Mouse (Mus musculus): ENCODE measurements around the gene Psmd14.
A peak's percentile ranks its signal among the peaks of the same experiment; 100 is the strongest.

Gene Psmd14

GRCm38 (mm10) chr2:61711108-61712040, at the start of gene Psmd14:
Gene Psmd14, plus strand, starts transcription at chr2:61711694.
- peak; percentile 93 for DNase-seq

DNA sequence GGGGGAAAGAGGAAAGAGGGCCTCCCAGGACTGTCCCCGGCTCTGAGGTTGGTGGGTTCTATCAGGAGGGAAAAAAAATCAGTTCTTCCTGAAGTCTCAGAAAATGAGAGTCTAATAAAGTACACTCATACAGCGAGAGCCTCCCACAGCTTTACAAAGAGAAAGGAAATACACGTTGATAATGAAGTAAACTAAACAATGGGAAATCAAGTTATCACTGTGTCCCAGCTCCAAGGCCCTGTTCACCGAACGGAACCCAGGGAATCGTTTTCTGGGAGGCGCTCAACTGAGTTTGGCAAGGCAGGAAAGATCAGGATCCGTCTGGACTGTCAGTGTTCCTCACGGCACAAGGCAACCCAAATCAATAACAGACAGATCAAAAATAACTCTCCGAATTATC, 48.7 kb upstream of the Psmd14 start:
- DNase-seq = no peak

DNA sequence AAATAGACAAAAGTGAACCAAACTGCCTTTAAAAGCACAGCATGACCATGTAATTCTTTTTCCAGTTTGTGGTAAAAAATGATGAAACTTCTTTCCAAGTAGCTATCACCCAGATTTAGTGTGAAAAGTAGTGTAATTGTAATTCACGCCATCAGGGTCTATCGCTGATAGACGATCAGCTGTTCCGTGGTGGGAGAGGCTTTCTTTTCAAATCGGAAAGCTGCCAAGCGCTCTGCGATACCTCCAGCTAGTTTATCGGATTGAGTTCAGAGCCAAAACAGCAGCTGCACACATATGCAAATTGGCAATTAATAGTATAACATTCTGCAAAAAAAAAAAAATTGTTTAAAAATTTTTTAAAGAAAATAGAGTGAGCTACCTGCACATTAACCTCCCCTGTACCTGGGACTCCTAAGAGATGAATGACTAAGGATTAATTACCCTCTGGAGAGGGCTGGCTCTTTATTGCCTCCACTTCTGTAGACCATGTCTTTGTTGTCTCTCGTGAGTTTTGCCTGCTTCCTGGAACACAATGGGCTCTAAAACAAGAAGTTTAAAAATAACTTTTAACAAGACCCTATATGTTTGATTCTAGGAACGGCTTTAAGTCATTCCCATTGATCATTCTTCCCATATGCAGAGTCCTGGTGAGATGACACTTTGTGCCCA, 47.8 kb upstream of the Psmd14 start:
- DNase-seq = no peak

GRCm38 (mm10) chr2:61667420-61667819, 44.1 kb upstream of the Psmd14 start:
- DNase-seq = no peak

DNA sequence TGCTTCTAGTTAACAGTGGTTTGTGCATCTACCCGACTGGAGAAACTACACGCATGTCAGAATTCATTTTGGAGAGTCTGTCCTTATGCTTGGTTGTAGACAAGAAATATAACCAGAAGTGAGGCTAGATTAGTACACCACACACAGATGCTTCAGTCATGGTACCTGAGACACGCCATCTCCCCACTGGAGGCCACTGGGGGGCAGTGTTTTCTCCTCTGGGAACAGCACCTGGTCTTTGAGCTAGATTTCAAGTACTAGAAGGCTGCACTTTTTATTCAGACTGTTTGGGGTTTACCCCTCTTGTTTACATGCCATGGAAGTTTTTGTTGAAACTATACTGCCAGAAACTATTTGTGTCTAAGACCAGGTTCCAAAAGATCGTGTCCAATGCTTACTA, 43.2 kb upstream of the Psmd14 start:
- peak; percentile 51 for DNase-seq

GRCm38 (mm10) chr2:61674555-61674954, 36.9 kb upstream of the Psmd14 start:
- DNase-seq = no peak

DNA sequence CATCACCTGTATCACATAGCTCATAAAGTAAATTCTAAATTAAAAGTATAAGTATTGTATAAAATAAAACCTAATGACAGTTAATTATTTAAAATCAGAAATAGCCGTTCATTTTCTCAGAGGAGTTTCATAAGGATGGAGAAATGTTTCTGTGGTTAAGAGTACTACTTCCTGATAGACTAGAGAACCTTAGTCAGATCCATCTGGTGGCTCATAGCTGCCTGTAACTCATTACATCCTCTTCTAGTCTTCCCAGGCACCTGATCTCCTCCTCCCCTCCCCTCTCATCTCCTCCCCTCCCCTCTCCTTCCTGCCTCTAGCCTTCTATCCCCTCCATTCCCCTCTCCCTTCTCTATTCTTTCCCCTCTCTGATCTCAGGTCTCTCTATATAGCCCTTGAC, 29.9 kb upstream of the Psmd14 start:
- no peak for DNase-seq

GRCm38 (mm10) chr2:61686533-61686932, 25.0 kb upstream of the Psmd14 start:
- no peak for DNase-seq

GRCm38 (mm10) chr2:61689086-61689485, 22.4 kb upstream of the Psmd14 start:
- no peak for DNase-seq

- no peak for DNase-seq
These were observed 1.9 kb upstream of the Psmd14 start for GRCm38 (mm10) chr2:61709570-61709969.

- DNase-seq = no peak
These were observed 1.0 kb downstream of the Psmd14 start for GRCm38 (mm10) chr2:61712526-61712925.

GRCm38 (mm10) chr2:61722401-61722982, 11.0 kb downstream of the Psmd14 start:
- no peak for DNase-seq

DNA sequence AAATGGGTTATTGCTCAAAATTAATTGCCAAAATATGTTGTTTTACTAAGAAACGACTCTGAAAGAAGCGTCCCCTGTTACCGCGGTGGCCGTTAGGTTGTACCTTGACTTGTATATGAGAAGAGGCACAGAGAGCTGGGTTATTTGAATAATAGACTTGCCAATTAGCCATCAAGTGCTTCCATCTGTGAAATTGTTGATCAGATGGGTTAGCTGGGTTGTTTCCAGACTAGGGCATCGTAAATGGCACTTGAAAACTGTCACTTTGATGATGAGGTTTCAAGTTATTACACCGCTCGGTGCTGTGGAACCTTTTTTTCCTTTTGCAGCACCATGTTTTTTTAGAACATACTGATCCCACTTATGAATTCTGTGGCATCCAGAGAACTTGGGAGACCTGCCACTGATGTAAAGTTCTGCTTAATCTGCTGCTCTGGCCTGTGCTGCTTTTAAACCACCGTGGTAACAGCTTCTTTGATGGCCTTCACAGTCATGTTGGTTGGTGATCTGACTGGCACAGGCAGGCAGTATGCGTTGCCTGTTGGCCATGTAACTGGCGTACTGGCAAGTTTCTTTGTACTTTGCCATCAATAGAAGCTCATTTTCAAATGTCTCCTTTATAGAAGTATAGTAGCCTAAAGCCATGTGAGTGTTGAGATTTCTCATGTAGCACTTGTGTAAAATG, 21.4 kb downstream of the Psmd14 start:
- DNase-seq = no peak

DNA sequence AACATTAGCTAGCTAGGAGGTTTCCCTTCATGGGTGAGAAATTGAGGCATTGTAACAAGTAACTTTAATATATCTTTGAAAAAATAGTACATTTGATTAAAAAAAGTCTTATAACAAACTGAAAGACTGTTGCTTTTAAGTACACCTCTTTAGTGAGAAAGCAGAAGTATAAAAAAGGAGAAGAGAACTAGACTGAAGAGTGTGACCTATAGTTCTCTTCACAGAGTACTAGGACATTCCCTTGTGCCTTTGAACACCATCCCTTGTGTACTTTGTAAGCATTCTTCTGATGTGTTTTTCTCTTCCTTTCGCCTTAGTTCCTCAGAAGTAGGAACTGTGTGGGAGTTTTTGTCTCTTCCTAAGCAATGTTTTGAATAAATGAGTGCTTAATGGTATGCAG, 22.7 kb downstream of the Psmd14 start:
- no peak for DNase-seq

- DNase-seq = no peak
These were observed 34.6 kb downstream of the Psmd14 start for GRCm38 (mm10) chr2:61746051-61746450.

DNA sequence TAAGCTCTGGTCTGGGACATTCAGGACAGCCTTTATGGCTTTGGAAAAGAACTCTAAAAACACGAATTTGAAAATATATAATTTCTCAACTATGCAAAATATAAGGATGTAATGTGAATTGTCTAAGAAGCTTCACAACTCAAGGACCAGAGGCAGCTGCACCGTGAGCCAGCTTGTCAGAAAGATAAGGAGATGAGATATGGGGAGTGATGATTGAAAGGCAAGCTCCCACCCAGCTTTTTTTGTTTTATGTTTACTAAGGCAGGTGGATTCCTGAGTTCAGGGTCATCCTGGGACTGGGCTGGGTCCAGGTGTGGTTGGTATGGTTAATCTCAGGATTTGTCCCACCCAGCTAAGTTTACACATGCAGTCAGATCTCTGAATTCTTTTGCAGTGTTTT, 35.1 kb downstream of the Psmd14 start:
- no peak for DNase-seq

DNA sequence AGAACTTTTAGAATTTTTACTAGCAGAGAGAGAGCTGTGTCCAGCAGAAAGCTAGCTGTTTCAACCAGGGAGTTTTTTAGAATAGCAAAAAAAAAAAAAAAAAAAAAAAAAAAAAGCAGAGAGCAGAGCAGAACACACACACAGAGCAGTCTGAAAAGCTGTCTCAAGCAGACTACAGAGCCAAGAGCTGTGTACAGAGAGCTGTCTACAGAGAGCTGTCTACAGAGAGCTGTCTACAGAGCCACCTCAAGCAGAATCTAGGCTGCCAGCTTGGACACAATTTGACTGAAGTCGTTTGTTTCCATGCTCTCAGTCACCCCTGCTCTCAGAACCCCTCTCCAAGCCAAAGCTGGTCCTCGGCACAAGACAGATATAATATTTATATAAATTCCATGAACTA, 35.9 kb downstream of the Psmd14 start:
- DNase-seq = no peak

DNA sequence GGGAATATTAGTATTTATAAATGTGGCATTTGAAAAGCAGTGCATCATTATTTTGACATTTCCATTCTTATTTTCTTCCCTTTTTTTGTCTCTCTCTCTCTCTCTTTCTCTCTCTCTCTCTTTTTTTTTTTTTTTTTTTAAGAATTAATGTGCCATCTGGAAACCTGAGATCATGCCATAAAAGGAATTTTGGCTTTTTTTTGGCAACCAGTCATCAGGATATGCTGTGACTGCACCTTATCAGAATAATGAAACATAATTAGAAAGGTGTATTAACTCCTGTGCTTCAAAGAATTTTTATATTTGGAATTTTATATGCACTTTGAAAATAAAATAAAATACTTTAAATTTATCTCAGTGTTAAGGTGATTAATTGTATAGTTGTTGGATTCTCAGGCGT, 39.2 kb downstream of the Psmd14 start:
- DNase-seq = no peak

DNA sequence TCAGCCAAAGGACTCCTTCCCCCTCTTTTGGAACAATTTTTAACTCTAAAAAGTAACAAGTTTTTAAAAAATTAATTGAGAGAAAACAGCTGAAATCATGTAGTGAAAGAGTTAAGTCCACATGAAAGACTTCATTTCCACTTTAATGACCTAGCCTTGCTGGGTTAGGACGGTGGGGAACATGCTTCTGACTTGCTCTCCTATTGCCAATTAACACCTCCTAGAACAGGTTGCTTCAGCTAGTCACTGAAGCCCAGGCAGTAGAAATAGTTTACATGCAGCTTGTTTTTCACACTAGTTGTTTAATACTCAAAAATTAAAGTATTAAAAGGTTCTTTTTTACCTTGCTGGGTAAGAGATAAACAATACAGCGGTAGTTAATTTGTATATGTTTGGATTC, 39.8 kb downstream of the Psmd14 start:
- no peak for DNase-seq

- no peak for DNase-seq
These were observed 40.9 kb downstream of the Psmd14 start for GRCm38 (mm10) chr2:61752362-61752761.

GRCm38 (mm10) chr2:61754989-61755388, 43.5 kb downstream of the Psmd14 start:
- no peak for DNase-seq

DNA sequence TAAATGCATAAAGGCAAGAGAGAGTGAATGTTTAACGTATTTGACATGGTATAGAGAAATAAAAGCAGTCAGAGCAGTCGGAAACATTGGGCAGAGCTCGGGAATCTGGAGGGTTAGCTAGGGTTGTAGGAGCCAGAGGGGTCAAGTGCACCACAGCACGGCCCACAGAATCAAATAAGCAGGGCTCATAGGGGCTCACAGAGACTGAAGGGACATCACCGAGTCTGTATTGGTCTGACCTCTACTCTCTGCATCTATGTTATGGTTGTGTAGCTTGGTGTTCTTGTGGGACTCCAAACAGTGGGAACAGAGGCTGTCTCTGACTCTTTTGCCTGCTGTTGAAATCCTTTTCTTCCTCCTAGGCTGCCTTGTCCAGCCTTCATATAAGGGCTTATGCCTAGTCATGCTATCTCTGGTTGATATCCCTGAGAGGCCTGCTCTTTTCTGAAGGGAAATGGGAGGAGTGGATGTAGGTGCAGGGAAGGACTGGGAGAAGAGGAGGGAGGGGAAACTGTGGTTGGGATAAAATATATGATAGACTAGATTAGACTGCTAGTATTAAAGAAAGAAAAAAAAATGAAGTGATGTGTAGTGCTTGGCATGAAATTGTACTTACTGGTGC, 47.9 kb downstream of the Psmd14 start:
- DNase-seq = no peak

DNA sequence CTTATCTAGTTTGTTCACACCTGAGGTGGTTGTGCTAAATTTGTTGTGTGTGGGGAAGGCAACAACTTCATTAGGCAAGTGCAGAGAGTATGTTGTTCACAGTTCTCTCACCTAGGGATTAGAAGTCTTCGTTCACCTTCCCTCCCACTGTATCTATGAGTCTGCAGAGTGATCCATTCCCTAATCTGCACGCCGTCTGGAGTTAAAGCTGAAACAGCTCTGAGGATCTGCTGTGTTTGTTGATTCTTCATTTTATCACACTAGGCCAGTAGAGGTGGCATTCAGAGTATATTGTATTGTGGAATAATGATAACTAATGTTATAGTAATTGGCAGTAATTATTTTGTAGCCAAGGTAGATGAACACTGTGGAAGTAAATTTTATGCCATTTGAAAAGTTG, 48.5 kb downstream of the Psmd14 start:
- DNase-seq = no peak

All from kidney, postnatal 14 days (tissue).